Mouse (Mus musculus): Measurements from ENCODE around the gene Ankrd54. TPM values are rescaled to one million over a fixed set of nuclear protein-coding genes. Genes with fewer than 3 reads are reported as not detected.
A peak's percentile ranks its signal among the peaks of the same experiment; 100 is the strongest.
"Not testable (repeated sequence)": the region's sequence is repeated elsewhere in the genome, so short reads cannot be mapped to it uniquely, and the experiment has no call there.

Gene Ankrd54
- polyA plus RNA-seq, 1 experiment from 2014 or later: 43.6 TPM

DNA sequence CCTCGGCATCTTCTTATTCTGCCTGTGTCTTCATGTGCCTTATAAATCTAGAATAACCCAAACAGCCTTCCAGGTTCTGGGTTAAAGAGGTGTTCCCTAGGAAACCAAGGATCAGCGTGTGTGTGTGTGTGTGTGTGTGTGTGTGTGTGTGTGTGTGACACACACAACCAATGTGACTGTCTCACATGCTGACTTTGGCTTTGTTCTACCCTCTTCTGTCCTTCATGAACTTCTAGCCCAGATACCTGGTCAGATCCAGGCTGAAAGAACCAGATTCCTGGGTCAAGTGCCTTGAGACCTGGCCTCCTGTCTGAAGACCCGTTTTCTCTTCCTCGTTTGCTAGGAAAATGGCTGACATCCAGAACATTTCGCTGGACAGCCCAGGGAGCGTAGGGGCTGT lies 21.1 kb downstream of the Ankrd54 start, which contains the start of gene Galr3:
TSS of gene Galr3 (plus strand) at position 301 of the 400 bp plus-strand sequence.
- Histone ChIP-seq H3K4me2 (ENCODE audit: low read depth, low read length) (peak within 1 kb of the TSS; percentile 98), H3K4me1 (ENCODE audit: control insufficient read depth, insufficient read depth, low read length) (peaks cover 11% of the 10 kb centered on the region; the same call in 1 of the 2 replicates), H3K4me3 (ENCODE audit: low read depth, low read length) (peak within 1 kb of the TSS; percentile 56), H3K9ac (ENCODE audit: low read depth, low read length) (peak within 1 kb of the TSS; percentile 62), H3K36me3 (ENCODE audit: control insufficient read depth, insufficient read depth, low read length) (peaks cover 10% of the 10 kb centered on the region), H3K9me3 (ENCODE audit: control insufficient read depth, low read length) (no peaks in the 10 kb centered on the region), H3K27ac (replicated peaks; ENCODE audit: low read depth, low read length) (no peak within 1 kb of the TSS), H3K27me3 (replicated peaks; ENCODE audit: control insufficient read depth, insufficient read depth, low read length) (peaks cover 38% of the 10 kb centered on the region)
- 76% methylated on average over 6 of the region's 6 CpGs for WGBS
- ATAC-seq (ENCODE audit: low read depth) (no peak), DNase-seq (ENCODE audit: low spot score) (no peak)

- Histone ChIP-seq H3K4me2 (ENCODE audit: low read depth, low read length) (peak overlapping the region; percentile 50), H3K9ac (ENCODE audit: low read depth, low read length) (peak overlapping the region; percentile 35; the same call in 1 of the 2 replicates), H3K4me3 (ENCODE audit: low read depth, low read length) (peak overlapping the region; percentile 23), H3K27ac (replicated peaks; ENCODE audit: low read depth, low read length) (no peak overlapping the region), H3K27me3 (replicated peaks; ENCODE audit: control insufficient read depth, insufficient read depth, low read length) (peaks cover 38% of the 10 kb centered on the region), H3K9me3 (ENCODE audit: control insufficient read depth, low read length) (no peaks in the 10 kb centered on the region), H3K36me3 (ENCODE audit: control insufficient read depth, insufficient read depth, low read length) (peaks cover 18% of the 10 kb centered on the region), H3K4me1 (ENCODE audit: control insufficient read depth, insufficient read depth, low read length) (peaks cover 11% of the 10 kb centered on the region; the same call in 1 of the 2 replicates)
- ATAC-seq (ENCODE audit: low read depth) (no peak), DNase-seq (ENCODE audit: low spot score) (peak; percentile 41)
- 20% methylated on average over 23 of the region's 24 CpGs for WGBS
These were observed 21.9 kb downstream of the Ankrd54 start for GRCm38 (mm10) chr15:79040501-79041416.

DNA sequence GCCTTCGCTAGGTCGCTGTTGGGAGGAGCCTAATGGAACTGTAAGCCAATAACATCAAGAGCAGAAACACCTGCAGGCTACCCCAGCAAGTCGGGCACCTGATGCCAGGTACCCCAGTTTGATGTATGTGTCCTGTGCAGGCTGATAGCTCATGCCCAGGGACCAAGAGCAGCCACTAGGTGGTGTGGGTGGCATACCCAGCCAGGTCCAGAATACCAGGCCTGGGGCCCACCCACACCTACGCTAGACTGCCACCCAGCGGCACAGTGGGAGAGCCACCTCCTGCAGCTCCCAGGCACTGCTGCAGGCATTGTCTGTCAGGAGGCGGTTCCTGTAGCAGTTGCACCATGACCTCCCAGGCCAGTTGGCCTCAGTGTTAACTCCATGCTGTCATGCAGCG lies 23.8 kb downstream of the Ankrd54 start:
- no peak overlapping the region for H3K27ac ChIP-seq (replicated peaks; ENCODE audit: low read depth, low read length)
- WGBS: 18% methylated on average over 7 of the region's 7 CpGs
- H3K4me3 ChIP-seq (ENCODE audit: low read depth, low read length): no peak overlapping the region
- H3K4me1 ChIP-seq (ENCODE audit: control insufficient read depth, insufficient read depth, low read length): peaks cover 11% of the 10 kb centered on the region; the same call in 1 of the 2 replicates
- ATAC-seq (ENCODE audit: low read depth): peak; percentile 64
- DNase-seq (ENCODE audit: low spot score): peak; percentile 84
- H3K4me2 ChIP-seq (ENCODE audit: low read depth, low read length): no peak overlapping the region
- H3K9ac ChIP-seq (ENCODE audit: low read depth, low read length): no peak overlapping the region
- no peaks in the 10 kb centered on the region for H3K9me3 ChIP-seq (ENCODE audit: control insufficient read depth, low read length)
- peaks cover 32% of the 10 kb centered on the region for H3K36me3 ChIP-seq (ENCODE audit: control insufficient read depth, insufficient read depth, low read length)
- peaks cover 37% of the 10 kb centered on the region for H3K27me3 ChIP-seq (replicated peaks; ENCODE audit: control insufficient read depth, insufficient read depth, low read length)

DNA sequence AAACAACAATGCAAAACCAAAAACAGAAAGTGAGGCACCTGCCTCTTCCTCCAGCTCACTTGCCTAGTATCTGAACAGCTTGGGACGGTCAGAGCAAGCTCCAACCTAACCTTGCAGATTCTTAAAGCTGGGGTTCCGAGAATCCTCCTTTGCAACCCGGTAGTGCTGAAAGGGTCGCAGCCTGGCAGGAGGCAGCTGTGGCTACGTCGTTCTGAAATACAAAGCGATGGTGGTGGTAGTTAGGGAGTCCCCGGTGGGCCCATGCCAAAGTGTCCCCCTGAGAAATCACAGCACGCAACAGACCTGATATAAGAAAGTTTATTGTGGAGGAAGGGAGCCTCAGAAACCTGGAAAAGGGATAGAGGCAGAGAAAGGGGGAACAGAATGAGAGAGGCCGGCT lies 24.4 kb downstream of the Ankrd54 start:
- 71% methylated on average over 10 of the region's 10 CpGs for WGBS
- Histone ChIP-seq H3K27ac (replicated peaks; ENCODE audit: low read depth, low read length) (0 out of 2 replicates have a peak overlapping the region, but pooled peaks have one; percentile 0), H3K9me3 (ENCODE audit: control insufficient read depth, low read length) (no peaks in the 10 kb centered on the region), H3K4me2 (ENCODE audit: low read depth, low read length) (no peak overlapping the region), H3K4me1 (ENCODE audit: control insufficient read depth, insufficient read depth, low read length) (peaks cover 11% of the 10 kb centered on the region; the same call in 1 of the 2 replicates), H3K4me3 (ENCODE audit: low read depth, low read length) (no peak overlapping the region), H3K36me3 (ENCODE audit: control insufficient read depth, insufficient read depth, low read length) (peaks cover 32% of the 10 kb centered on the region), H3K9ac (ENCODE audit: low read depth, low read length) (no peak overlapping the region), H3K27me3 (replicated peaks; ENCODE audit: control insufficient read depth, insufficient read depth, low read length) (peaks cover 32% of the 10 kb centered on the region)
- ATAC-seq (ENCODE audit: low read depth): no peak
- DNase-seq (ENCODE audit: low spot score): no peak

DNA sequence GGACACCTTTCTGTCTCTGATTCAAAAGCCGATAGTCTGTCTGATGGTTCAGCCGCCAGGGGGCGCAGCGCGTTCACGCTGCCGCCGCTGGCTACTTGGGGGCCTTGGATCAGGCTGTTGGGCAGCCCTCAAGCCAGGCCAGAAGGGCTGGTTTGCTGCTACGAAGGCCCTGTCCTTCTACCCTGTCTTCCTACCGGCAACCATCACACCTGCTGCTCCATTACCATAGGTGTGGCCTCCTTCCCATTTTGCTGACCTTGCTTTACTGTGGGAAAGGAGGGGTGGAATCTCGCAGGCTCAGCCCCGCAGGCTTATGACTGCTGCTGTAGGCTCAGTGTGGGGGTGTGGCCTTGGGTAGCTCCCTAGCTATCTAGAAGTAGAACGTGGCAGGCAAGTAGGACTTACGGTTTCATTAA lies 24.8 kb downstream of the Ankrd54 start:
- no peak overlapping the region for H3K4me3 ChIP-seq (ENCODE audit: low read depth, low read length)
- WGBS: 9% methylated on average over 14 of the region's 14 CpGs
- 0 out of 2 replicates have a peak overlapping the region, but pooled peaks have one; percentile 0 for H3K27ac ChIP-seq (replicated peaks; ENCODE audit: low read depth, low read length)
- H3K27me3 ChIP-seq (replicated peaks; ENCODE audit: control insufficient read depth, insufficient read depth, low read length): peaks cover 28% of the 10 kb centered on the region
- H3K9ac ChIP-seq (ENCODE audit: low read depth, low read length): no peak overlapping the region
- H3K36me3 ChIP-seq (ENCODE audit: control insufficient read depth, insufficient read depth, low read length): peaks cover 32% of the 10 kb centered on the region
- H3K4me2 ChIP-seq (ENCODE audit: low read depth, low read length): peak overlapping the region; percentile 1; the same call in 1 of the 2 replicates
- DNase-seq (ENCODE audit: low spot score): peak; percentile 69
- peaks cover 11% of the 10 kb centered on the region; the same call in 1 of the 2 replicates for H3K4me1 ChIP-seq (ENCODE audit: control insufficient read depth, insufficient read depth, low read length)
- no peak for ATAC-seq (ENCODE audit: low read depth)
- no peaks in the 10 kb centered on the region for H3K9me3 ChIP-seq (ENCODE audit: control insufficient read depth, low read length)

GRCm38 (mm10) chr15:79031908-79032307 lies 30.8 kb downstream of the Ankrd54 start:
- H3K36me3 ChIP-seq (ENCODE audit: control insufficient read depth, insufficient read depth, low read length): peaks cover 25% of the 10 kb centered on the region
- not testable (repeated sequence) for H3K27ac ChIP-seq (replicated peaks; ENCODE audit: low read depth, low read length); H3K27me3 ChIP-seq (replicated peaks; ENCODE audit: control insufficient read depth, insufficient read depth, low read length); H3K4me3 ChIP-seq (ENCODE audit: low read depth, low read length); ATAC-seq (ENCODE audit: low read depth); H3K9me3 ChIP-seq (ENCODE audit: control insufficient read depth, low read length); H3K4me1 ChIP-seq (ENCODE audit: control insufficient read depth, insufficient read depth, low read length); H3K4me2 ChIP-seq (ENCODE audit: low read depth, low read length); DNase-seq (ENCODE audit: low spot score); H3K9ac ChIP-seq (ENCODE audit: low read depth, low read length)
- WGBS: 86% methylated on average over 5 of the region's 5 CpGs

DNA sequence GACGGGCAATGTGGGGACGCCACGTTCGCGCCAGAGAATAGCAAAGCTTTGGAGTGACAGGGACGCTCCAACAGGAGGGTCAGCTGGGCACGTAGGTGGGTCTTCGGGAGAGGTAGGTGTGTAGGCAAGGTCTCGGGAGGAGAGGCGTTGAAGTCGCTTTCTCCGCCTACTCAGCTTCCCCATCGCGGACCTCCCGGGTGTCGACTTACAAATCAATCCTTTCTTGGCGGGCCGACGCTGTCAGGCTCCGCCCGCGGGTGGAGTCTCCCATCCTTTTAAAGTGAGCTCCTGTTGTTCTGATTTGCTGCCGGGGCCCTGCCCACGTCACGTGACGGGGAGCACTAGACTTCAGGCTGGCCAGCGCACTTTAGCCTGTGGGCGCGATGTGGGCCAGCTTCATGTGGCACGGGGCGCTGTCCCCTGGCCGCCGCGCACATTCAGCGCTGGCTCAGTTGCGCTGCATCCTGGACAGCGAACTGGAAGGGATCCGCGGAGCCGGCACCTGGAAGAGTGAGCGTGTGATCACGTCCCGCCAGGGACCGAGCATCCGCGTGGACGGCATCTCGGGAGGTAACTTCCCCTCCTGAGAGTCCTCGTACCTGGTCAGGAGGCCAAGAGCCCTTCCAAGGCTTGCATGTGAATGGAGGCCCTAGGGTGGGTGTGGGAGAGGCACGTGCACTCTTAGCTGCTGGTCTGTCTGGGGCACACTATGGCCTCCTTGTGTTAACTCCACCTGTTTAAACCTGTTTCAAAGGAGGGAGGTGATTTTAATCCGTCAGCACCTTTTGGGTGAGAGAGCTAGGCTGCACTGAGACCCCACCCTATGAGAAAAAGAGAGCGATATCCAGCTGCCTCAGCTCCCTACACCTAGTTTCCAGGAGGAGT lies 31.9 kb downstream of the Ankrd54 start:
- peak overlapping the region; percentile 100 for H3K9ac ChIP-seq (ENCODE audit: low read depth, low read length)
- H3K4me3 ChIP-seq (ENCODE audit: low read depth, low read length): peak overlapping the region; percentile 79
- H3K27ac ChIP-seq (replicated peaks; ENCODE audit: low read depth, low read length): peak overlapping the region; percentile 64
- H3K36me3 ChIP-seq (ENCODE audit: control insufficient read depth, insufficient read depth, low read length): peaks cover 14% of the 10 kb centered on the region; the same call in 1 of the 2 replicates
- H3K4me2 ChIP-seq (ENCODE audit: low read depth, low read length): peak overlapping the region; percentile 96
- H3K27me3 ChIP-seq (replicated peaks; ENCODE audit: control insufficient read depth, insufficient read depth, low read length): no peaks in the 10 kb centered on the region
- DNase-seq (ENCODE audit: low spot score) (peak; percentile 99), ATAC-seq (ENCODE audit: low read depth) (peak; percentile 88)
- WGBS: 2% methylated on average over 36 of the region's 52 CpGs
- H3K9me3 ChIP-seq (ENCODE audit: control insufficient read depth, low read length): no peaks in the 10 kb centered on the region
- peaks cover 17% of the 10 kb centered on the region for H3K4me1 ChIP-seq (ENCODE audit: control insufficient read depth, insufficient read depth, low read length)

Data from embryonic facial prominence, embryonic 14.5 days (tissue).